Mouse (Mus musculus): Measurements from ENCODE around the gene Cyp2c39. TPM values are rescaled to one million over a fixed set of nuclear protein-coding genes. Genes with fewer than 3 reads are reported as not detected.
"Not testable (repeated sequence)": the region's sequence is repeated elsewhere in the genome, so short reads cannot be mapped to it uniquely, and the experiment has no call there.

Gene Cyp2c39
- not detected for total RNA-seq (2021)
- long read RNA-seq, experiment 1, result 0 reads
- long read RNA-seq, experiment 2, result 0 reads

GRCm38 (mm10) chr19:39510534-39510933 is at the start of gene Cyp2c39:
Gene Cyp2c39, plus strand, starts transcription at chr19:39510862.
- no peak for DNase-seq

- DNase-seq, result no peak
These were observed 47.7 kb upstream of the Cyp2c39 start, which contains the start of gene Cyp2c38 for GRCm38 (mm10) chr19:39462941-39463340. Gene Cyp2c38, minus strand, starts transcription at chr19:39463075.

GRCm38 (mm10) chr19:39463923-39464322 is 46.7 kb upstream of the Cyp2c39 start:
- no peak for DNase-seq

GRCm38 (mm10) chr19:39483961-39484360 is 26.7 kb upstream of the Cyp2c39 start:
- DNase-seq, result not testable (repeated sequence)

- DNase-seq, result no peak
These were observed 4.3 kb upstream of the Cyp2c39 start for GRCm38 (mm10) chr19:39506341-39506740.

GRCm38 (mm10) chr19:39509533-39509932 is 1.1 kb upstream of the Cyp2c39 start:
- DNase-seq, result no peak

Other genes starting within 250 kb of the Cyp2c39 start
- gene Cyp2c29, start 241.5 kb upstream of the Cyp2c39 start, total RNA-seq (2021), result under 1 TPM in 1 of 2 experiments, not detected in 1; 0.66 TPM
- not detected for gene Cyp2c38, start 47.8 kb upstream of the Cyp2c39 start, total RNA-seq (2021)
- under 1 TPM in 1 of 2 experiments, not detected in 1; 0.23 TPM for gene Cyp2c67, start 138.2 kb downstream of the Cyp2c39 start, total RNA-seq (2021)
- gene Cyp2c68, start 230.2 kb downstream of the Cyp2c39 start, total RNA-seq (2021), result under 1 TPM in 1 of 2 experiments, not detected in 1; 0.20 TPM

Measured in adrenal gland, postnatal 36 days (tissue).